Mouse (Mus musculus): ENCODE measurements at regions not wholly inside any gene's neighbourhood (a gene's known extent, or its start where the extent isn't known, plus 50 kb on each side); places are given as distances from the start of the nearest gene placed in this dataset.

DNA sequence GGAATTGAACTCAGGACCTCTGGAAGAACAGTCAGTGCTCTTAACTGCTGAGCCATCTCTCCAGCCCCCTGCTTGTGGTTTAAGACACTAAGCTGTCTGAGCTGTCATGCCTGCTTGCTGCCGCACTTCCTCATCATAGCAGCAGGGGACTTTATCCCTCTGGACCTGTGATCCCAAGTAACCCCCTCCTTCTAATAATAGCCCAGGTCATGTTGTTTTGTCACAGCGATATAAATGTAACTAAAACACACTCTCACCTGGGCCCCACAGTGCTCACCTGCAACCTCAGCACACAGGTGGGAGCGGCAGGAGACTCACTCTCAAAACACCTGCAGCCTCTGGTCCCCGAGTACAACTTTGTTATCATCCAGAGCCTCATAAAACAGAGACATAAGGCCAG lies 231.9 kb upstream of the Spdye4c start:
- no peaks in the 10 kb centered on the region for H3K36me3 ChIP-seq (replicated peaks; ENCODE audit: control insufficient read depth, insufficient read depth, low read length)
- 73% methylated on average over 4 of the region's 4 CpGs for WGBS

DNA sequence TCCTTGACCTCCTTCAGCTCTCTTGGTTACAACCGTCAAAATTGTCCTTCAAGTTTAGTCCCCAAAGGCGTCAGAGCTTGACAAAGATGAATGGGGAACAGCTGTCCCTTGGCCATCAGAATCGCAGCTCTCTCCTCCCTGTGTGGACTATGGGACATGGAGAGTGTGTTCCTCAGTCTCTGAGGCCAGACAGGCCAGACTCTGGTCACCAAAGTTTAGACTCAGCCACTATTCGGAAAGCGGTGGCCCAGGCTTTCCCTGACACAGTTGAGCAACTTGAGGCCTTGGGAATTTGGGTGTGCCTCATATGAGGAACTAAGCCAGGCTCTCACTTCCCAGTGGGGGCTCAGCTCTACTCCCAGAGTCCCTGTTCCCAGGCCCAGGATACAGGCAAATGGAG lies 230.5 kb upstream of the Spdye4c start:
- no peak overlapping the region for H3K9ac ChIP-seq (replicated peaks; ENCODE audit: low read depth, low read length)
- peaks cover 6% of the 10 kb centered on the region for H3K9me3 ChIP-seq (replicated peaks; ENCODE audit: control insufficient read depth, low read length)
- TF ChIP-seq EP300 (IDR thresholded peaks at IDR 0.05; ENCODE audit: low read depth) (no peak), CTCF (IDR thresholded peaks at IDR 0.05; ENCODE audit: low read depth) (no peak)
- H3K27me3 ChIP-seq (ENCODE audit: control insufficient read depth, insufficient read depth, low read length): no peaks in the 10 kb centered on the region
- 79% methylated on average over 5 of the region's 5 CpGs for WGBS
- peaks cover 14% of the 10 kb centered on the region; the same call in 1 of the 2 replicates for H3K4me1 ChIP-seq (ENCODE audit: control insufficient read depth, insufficient read depth)
- no peak for DNase-seq (ENCODE audit: low spot score)
- H3K27ac ChIP-seq (ENCODE audit: low read depth): no peak overlapping the region
- no peak overlapping the region for H3K4me3 ChIP-seq (ENCODE audit: low read depth, low read length)
- no peak overlapping the region for H3K4me2 ChIP-seq (ENCODE audit: low read depth, low read length)
- no peaks in the 10 kb centered on the region for H3K36me3 ChIP-seq (replicated peaks; ENCODE audit: control insufficient read depth, insufficient read depth, low read length)
- no peak for ATAC-seq (ENCODE audit: insufficient read depth, low read depth)

More for the DNA sequence above, 231.9 kb upstream of the Spdye4c start:
- H3K9me3 ChIP-seq (replicated peaks; ENCODE audit: control insufficient read depth, low read length): peaks cover 9% of the 10 kb centered on the region
- no peak overlapping the region for H3K27ac ChIP-seq (ENCODE audit: low read depth)
- 0 out of 2 replicates have a peak, but pooled peaks cover under 1% of the 10 kb centered on the region for H3K4me1 ChIP-seq (ENCODE audit: control insufficient read depth, insufficient read depth)
- TF ChIP-seq EP300 (IDR thresholded peaks at IDR 0.05; ENCODE audit: low read depth) (no peak), CTCF (IDR thresholded peaks at IDR 0.05; ENCODE audit: low read depth) (no peak)
- H3K9ac ChIP-seq (replicated peaks; ENCODE audit: low read depth, low read length): no peak overlapping the region
- no peak for ATAC-seq (ENCODE audit: insufficient read depth, low read depth)
- no peaks in the 10 kb centered on the region for H3K27me3 ChIP-seq (ENCODE audit: control insufficient read depth, insufficient read depth, low read length)
- H3K4me2 ChIP-seq (ENCODE audit: low read depth, low read length): no peak overlapping the region
- DNase-seq (ENCODE audit: low spot score): no peak
- H3K4me3 ChIP-seq (ENCODE audit: low read depth, low read length): no peak overlapping the region

DNA sequence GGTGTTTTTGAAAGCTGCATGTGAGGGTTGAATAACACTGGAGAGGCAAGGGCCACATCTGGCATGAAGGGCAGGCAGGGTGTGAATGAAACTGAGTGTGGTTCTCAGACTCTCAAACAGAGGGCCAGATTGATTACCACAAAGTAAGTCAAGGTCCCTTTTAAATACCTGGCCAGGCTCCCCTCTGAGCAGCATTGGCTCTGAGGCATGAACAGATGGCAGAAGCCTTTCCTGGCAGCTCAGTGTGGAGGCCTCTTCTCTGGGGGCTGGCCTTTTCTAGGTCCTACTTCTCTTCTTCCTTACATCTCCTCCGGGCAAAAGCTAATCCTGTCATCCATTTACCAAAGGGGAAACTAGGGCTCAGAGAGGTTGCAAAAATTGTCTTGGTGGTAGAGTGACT lies 229.6 kb upstream of the Spdye4c start:
- Histone ChIP-seq H3K4me1 (ENCODE audit: control insufficient read depth, insufficient read depth) (peaks cover 18% of the 10 kb centered on the region; the same call in 1 of the 2 replicates), H3K27me3 (ENCODE audit: control insufficient read depth, insufficient read depth, low read length) (no peaks in the 10 kb centered on the region), H3K4me2 (ENCODE audit: low read depth, low read length) (no peak overlapping the region), H3K27ac (ENCODE audit: low read depth) (no peak overlapping the region), H3K36me3 (replicated peaks; ENCODE audit: control insufficient read depth, insufficient read depth, low read length) (no peaks in the 10 kb centered on the region), H3K4me3 (ENCODE audit: low read depth, low read length) (no peak overlapping the region), H3K9me3 (replicated peaks; ENCODE audit: control insufficient read depth, low read length) (no peaks in the 10 kb centered on the region), H3K9ac (replicated peaks; ENCODE audit: low read depth, low read length) (no peak overlapping the region)
- DNase-seq (ENCODE audit: low spot score): no peak
- WGBS: 79% methylated on average over 1 of the region's 1 CpGs
- no peak for ATAC-seq (ENCODE audit: insufficient read depth, low read depth)
- TF ChIP-seq EP300 (IDR thresholded peaks at IDR 0.05; ENCODE audit: low read depth) (no peak), CTCF (IDR thresholded peaks at IDR 0.05; ENCODE audit: low read depth) (no peak)

DNA sequence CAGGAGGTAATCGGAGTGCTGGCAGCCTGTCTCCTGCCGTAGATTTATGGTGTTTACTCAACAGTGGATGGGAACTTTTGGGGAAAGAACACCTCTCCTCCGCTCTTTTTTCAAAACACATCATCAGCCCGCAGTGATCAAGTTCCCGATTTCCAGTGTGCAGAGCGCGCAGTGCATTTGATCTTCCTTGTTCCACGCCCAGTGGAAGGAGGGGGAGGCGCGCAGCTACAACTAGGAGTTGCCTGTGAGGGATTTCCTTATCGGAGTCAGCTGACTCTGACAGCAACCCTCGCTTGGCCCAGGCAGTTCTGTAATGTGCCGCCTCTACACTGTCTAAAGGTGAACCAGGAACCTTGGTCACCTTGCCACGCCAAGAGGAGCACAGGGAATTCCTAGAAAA lies 226.8 kb upstream of the Spdye4c start:
- Histone ChIP-seq H3K4me3 (ENCODE audit: low read depth, low read length) (peak overlapping the region; percentile 24), H3K27ac (ENCODE audit: low read depth) (peak overlapping the region; percentile 49), H3K9me3 (replicated peaks; ENCODE audit: control insufficient read depth, low read length) (no peaks in the 10 kb centered on the region), H3K36me3 (replicated peaks; ENCODE audit: control insufficient read depth, insufficient read depth, low read length) (no peaks in the 10 kb centered on the region), H3K9ac (replicated peaks; ENCODE audit: low read depth, low read length) (no peak overlapping the region; the same call in 1 of the 2 replicates), H3K27me3 (ENCODE audit: control insufficient read depth, insufficient read depth, low read length) (no peaks in the 10 kb centered on the region), H3K4me2 (ENCODE audit: low read depth, low read length) (peak overlapping the region; percentile 48), H3K4me1 (ENCODE audit: control insufficient read depth, insufficient read depth) (peaks cover 24% of the 10 kb centered on the region; the same call in 1 of the 2 replicates)
- TF ChIP-seq EP300 (IDR thresholded peaks at IDR 0.05; ENCODE audit: low read depth) (no peak), CTCF (IDR thresholded peaks at IDR 0.05; ENCODE audit: low read depth) (no peak)
- peak; percentile 84 for DNase-seq (ENCODE audit: low spot score)
- ATAC-seq (ENCODE audit: insufficient read depth, low read depth): peak; percentile 92
- 16% methylated on average over 14 of the region's 14 CpGs for WGBS

- ATAC-seq (ENCODE audit: insufficient read depth, low read depth): peak; percentile 40; the same call in 1 of the 2 replicates
Measured at GRCm38 (mm10) chr2:128365004-128365403, 226.0 kb upstream of the Spdye4c start.

GRCm38 (mm10) chr2:128365775-128366174 lies 225.2 kb upstream of the Spdye4c start:
- TF ChIP-seq CTCF (IDR thresholded peaks at IDR 0.05; ENCODE audit: low read depth) (0 out of 2 replicates have a peak, but pooled peaks have one; percentile 3), EP300 (IDR thresholded peaks at IDR 0.05; ENCODE audit: low read depth) (no peak)

More at GRCm38 (mm10) chr2:128365004-128365403, 226.0 kb upstream of the Spdye4c start:
- Histone ChIP-seq H3K4me3 (ENCODE audit: low read depth, low read length) (no peak overlapping the region), H3K27ac (ENCODE audit: low read depth) (peak overlapping the region; percentile 49), H3K4me2 (ENCODE audit: low read depth, low read length) (no peak overlapping the region), H3K4me1 (ENCODE audit: control insufficient read depth, insufficient read depth) (peaks cover 24% of the 10 kb centered on the region; the same call in 1 of the 2 replicates), H3K9ac (replicated peaks; ENCODE audit: low read depth, low read length) (no peak overlapping the region), H3K36me3 (replicated peaks; ENCODE audit: control insufficient read depth, insufficient read depth, low read length) (no peaks in the 10 kb centered on the region), H3K27me3 (ENCODE audit: control insufficient read depth, insufficient read depth, low read length) (no peaks in the 10 kb centered on the region), H3K9me3 (replicated peaks; ENCODE audit: control insufficient read depth, low read length) (no peaks in the 10 kb centered on the region)
- no peak for DNase-seq (ENCODE audit: low spot score)
- WGBS: 18% methylated on average over 3 of the region's 3 CpGs
- TF ChIP-seq EP300 (IDR thresholded peaks at IDR 0.05; ENCODE audit: low read depth) (no peak), CTCF (IDR thresholded peaks at IDR 0.05; ENCODE audit: low read depth) (no peak)

More at GRCm38 (mm10) chr2:128365775-128366174, 225.2 kb upstream of the Spdye4c start:
- Histone ChIP-seq H3K4me2 (ENCODE audit: low read depth, low read length) (no peak overlapping the region), H3K4me1 (ENCODE audit: control insufficient read depth, insufficient read depth) (peaks cover 27% of the 10 kb centered on the region; the same call in 1 of the 2 replicates), H3K36me3 (replicated peaks; ENCODE audit: control insufficient read depth, insufficient read depth, low read length) (no peaks in the 10 kb centered on the region), H3K9me3 (replicated peaks; ENCODE audit: control insufficient read depth, low read length) (no peaks in the 10 kb centered on the region), H3K4me3 (ENCODE audit: low read depth, low read length) (no peak overlapping the region), H3K9ac (replicated peaks; ENCODE audit: low read depth, low read length) (no peak overlapping the region), H3K27ac (ENCODE audit: low read depth) (no peak overlapping the region), H3K27me3 (ENCODE audit: control insufficient read depth, insufficient read depth, low read length) (no peaks in the 10 kb centered on the region)
- no peak for DNase-seq (ENCODE audit: low spot score)
- WGBS: 91% methylated on average over 2 of the region's 2 CpGs
- no peak for ATAC-seq (ENCODE audit: insufficient read depth, low read depth)
